Mouse (Mus musculus): Measurements from ENCODE around the gene N4bp2l1.

The N4bp2l1 gene

DNA sequence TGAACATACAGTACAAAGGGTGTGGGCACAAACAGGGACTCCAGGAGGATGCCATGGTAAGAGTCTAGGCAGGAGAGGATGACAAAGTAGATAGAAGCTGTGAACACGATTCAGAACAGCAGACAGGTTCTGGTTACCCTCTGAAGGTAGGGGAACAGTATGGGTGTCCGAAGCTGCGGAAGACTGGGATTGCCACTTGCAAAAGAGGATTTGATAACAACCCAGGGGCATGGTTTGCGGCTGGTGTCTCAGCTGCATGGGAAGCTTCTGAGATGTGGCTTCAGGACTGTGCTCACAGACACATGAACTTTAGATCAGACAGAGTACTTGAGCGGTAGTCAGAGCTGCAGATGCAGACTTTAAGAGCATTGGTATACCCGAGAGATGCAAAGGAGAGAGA, 32.6 kb downstream of the N4bp2l1 start:
- DNase-seq (ENCODE audit: low spot score), result no peak

DNA sequence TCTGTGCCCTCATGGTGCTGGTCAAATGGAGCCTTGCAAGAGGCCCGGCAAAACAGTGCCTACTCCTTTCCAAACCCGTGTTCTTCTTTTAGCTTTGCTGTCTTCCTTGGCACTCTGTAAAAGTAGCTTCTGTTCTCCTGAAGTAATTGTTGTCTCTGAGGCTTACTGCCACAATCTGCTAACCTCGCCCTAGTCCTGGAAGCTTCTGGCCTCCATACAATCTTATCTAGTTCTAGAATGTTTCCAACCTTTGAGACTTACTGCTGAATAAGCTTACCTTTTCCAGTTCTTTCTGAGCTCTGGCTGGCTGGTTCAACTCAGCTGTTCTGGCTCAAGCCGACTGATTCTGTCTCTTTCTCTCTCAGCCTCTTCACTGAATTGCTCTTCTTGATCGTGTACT, 35.2 kb downstream of the N4bp2l1 start:
- no peak for DNase-seq (ENCODE audit: low spot score)

DNA sequence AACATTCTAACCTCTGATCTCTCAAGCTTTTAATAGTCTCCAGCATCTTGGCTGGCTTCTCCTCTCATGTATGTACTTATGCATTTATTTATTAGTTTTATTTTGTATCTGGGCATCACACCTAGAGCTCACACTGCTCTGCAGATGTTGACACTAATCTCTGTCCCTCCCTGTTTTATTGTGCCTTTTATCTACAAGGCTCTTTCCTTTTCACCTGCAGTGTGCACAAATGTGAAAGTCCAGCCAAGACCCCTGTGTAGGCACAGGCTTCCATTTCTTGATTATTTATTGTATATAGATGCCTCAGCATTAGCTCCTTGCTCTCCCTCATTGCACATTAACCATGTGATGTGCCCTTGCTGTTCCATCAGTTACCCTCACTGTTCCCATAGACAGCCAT, 35.6 kb downstream of the N4bp2l1 start:
- no peak for DNase-seq (ENCODE audit: low spot score)

DNA sequence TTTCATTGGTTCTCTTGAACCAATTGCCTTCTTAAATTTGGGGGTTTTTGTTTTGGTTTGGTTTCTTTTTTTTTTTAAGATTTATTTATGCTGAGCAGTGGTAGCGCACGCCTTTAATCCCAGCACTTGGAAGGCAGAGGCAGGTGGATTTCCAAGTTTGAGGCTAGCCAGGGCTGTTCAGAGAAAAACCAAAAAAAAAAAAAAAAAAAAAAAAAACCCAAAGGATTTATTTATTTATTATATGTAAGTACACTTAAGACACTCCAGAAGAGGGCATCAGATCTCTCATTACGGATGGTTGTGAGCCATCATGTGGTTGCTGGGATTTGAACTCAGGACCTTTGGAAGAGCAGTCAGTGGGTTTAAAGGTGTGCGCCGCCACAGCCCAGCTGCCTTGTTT, 36.1 kb downstream of the N4bp2l1 start:
- no peak for DNase-seq (ENCODE audit: low spot score)

DNA sequence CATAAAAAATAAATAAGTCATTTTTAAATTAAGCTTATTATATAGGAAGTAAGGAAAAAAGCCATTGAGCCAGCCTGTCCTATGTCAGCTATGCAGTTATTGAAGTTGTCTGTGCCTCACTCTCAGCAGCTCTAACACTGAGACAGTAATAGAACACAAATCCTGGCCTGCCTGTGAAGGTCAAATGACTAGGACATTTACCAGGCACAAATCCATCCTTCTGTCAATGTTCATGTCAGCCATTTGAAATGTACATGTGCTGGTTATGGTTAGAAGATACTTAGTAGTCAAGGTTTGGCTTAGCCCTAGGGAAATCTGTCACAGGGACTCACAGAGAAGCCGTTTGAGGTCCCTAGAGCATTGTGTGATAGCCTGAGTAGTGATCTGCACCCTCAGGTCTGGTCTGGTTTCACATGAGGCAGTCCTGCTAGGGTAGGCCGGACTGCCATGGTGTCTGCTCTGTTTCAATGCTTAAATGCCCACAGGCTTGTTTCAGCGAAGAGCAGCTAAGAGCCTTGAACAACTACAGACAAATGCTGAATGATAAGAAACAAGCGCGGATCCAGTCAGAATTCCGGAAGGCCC, 37.4 kb downstream of the N4bp2l1 start:
- DNase-seq (ENCODE audit: low spot score), result no peak

DNA sequence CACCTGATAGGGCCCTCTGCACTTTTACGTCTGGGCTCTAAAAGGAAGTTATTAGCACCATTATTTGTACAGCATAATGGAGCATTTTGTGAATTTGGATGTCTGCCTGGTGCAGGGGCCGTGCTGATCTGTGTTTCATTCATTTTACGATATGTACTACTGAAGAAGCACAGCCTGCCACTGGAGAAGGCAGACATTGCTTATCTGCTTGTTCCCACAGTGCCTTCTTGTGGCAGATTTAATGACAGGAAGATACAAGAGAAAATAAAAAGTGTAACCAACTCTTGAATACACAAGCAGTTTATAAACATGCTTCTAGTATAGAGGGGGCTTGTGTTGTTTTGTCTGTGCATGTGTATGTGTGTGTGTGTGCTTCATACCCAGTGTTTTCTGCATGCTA, 45.4 kb downstream of the N4bp2l1 start:
- no peak for DNase-seq (ENCODE audit: low spot score)

DNA sequence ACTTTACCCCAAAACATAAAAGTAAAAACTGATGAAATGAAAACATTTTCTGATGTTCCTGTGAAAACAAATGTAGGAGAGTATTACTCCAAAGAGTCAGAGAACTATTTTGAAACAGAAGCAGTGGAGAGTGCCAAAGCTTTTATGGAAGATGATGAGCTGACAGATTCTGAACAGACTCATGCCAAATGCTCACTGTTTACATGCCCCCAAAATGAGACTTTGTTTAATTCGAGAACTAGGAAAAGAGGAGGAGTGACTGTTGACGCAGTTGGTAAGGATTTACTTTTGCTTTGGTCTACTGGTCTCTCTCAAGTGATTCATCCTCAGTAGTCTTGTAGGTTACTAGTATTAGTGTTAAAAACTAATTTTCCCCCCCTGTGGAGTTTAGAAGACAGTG, 53.8 kb downstream of the N4bp2l1 start:
- DNase-seq (ENCODE audit: low spot score), result no peak

DNA sequence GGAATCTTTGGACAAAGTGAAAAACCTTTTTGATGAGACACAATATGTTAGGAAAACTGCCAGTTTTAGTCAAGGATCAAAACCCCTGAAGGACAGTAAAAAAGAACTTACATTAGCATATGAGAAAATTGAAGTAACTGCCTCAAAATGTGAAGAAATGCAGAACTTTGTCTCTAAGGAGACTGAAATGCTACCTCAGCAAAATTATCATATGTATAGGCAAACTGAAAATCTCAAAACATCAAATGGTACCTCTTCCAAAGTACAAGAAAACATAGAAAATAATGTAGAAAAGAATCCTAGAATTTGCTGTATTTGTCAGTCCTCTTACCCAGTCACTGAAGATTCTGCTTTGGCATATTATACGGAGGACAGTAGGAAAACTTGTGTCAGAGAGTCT, 55.7 kb downstream of the N4bp2l1 start:
- no peak for DNase-seq (ENCODE audit: low spot score)

DNA sequence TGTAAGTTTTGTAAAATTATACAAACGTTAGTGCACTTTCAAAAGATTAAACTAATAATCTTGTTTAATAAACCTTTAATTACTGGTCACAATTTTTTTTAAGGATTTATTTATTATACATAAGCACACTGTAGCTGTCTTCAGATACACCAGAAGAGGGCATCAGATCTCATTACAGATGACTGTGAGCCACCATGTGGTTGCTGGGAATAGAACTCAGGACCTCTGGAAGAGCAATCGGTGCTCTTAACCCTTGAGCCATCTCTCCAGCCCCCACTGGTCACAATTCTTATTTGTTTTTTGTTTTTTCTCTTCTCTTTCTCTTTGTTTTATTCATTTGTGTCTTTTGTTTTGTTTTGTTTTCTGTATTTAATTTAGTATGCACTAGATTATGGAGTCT, 71.7 kb downstream of the N4bp2l1 start:
- DNase-seq (ENCODE audit: low spot score), result no peak

DNA sequence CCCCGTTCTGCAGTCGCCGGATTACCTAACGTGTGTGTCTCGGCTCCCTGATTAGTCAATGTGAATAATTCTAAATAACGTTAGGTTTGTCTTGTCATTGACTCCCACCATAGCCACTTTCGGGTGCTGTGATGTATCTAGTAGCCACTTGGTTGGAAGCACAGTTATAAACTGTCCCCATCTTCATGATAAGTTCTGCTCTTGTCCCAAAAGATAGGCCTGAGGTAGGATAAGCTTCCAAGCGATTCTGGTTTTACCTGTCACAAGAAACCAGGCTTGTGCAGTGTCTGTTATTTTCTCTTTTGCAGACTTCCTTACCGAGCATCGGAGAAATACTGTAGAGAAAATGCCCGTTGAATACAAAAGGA, 74.1 kb downstream of the N4bp2l1 start:
- no peak for DNase-seq (ENCODE audit: low spot score)

DNA sequence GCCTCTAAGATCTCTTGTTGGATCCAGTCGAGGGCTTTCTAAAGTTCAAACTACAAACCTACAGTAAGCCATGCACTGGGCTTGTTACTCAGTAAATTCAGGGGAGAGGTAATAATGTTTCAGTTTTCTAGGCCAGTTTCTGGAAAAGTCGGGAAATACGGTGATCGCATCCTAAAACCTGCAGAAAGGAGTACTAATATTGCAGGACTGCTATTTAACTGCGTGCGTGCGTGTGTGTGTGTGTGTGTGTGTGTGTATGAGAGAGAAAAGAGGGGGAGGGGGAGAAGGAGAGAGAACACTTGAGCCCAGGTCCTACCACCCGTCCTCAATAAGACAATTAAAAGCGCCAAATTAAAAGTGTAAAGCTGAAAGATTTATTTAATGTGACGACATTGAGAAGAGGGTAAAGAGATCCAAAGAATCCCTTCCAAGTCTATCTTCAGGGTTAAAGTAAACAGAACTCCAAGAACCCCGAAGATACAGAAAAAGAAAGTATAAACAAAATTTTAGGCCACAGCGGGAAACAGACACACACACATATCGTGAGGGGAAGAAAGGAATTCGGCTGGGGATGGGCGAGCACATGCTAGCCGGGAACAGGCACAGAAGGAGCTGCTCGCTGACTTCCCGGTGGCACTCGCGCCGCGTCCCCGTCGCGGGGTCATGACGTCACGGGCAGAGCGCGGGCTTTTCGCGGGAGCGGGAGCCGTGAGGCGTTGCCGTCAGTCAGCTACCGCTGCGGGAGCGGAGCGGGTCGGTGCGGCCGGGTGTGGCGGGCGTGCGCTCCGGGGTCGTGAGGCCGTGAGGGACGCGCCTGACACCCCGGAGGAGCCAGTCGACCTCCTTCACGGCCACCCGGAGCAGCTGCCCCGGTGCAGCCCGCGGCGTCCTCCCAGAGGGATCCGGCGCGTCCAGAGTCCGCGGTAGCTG, 74.8 kb downstream of the N4bp2l1 start, which contains the start of gene Brca2:
TSS of gene Brca2 (plus strand) at position 694 of the 930 bp plus-strand sequence.
- DNase-seq (ENCODE audit: low spot score), result peak; percentile 79
